Mouse (Mus musculus): Measurements from ENCODE around the gene Ccnl1. TPM values are rescaled to one million over a fixed set of nuclear protein-coding genes. Genes with fewer than 3 reads are reported as not detected.

Gene Ccnl1
- polyA plus RNA-seq, 1 experiment: 22.7 TPM

- no peak for DNase-seq (ENCODE audit: low read depth, low spot score)
- WGBS: 93% methylated on average over 5 of the region's 5 CpGs
These were observed 2.4 kb upstream of the Ccnl1 start for GRCm38 (mm10) chr3:65960291-65960945.

- no peak for DNase-seq (ENCODE audit: low read depth, low spot score)
- 59% methylated on average over 3 of the region's 3 CpGs for WGBS
These were observed 1.5 kb upstream of the Ccnl1 start for GRCm38 (mm10) chr3:65959416-65960001.

GRCm38 (mm10) chr3:65958840-65959185 is 764 bp upstream of the Ccnl1 start:
- 5% methylated on average over 9 of the region's 9 CpGs for WGBS

GRCm38 (mm10) chr3:65957271-65958101 is 563 bp downstream of the Ccnl1 start:
- under 1% methylated on average over 88 of the region's 94 CpGs for WGBS
- DNase-seq (ENCODE audit: low read depth, low spot score): peak; percentile 63

More at GRCm38 (mm10) chr3:65958840-65959185, 764 bp upstream of the Ccnl1 start:
- DNase-seq (ENCODE audit: low read depth, low spot score): no peak

- WGBS: 46% methylated on average over 8 of the region's 8 CpGs
- no peak for DNase-seq (ENCODE audit: low read depth, low spot score)
These were observed 3.3 kb downstream of the Ccnl1 start for GRCm38 (mm10) chr3:65954499-65955391.

- no peak for DNase-seq (ENCODE audit: low read depth, low spot score)
- WGBS: 76% methylated on average over 4 of the region's 4 CpGs
These were observed 7.2 kb downstream of the Ccnl1 start for GRCm38 (mm10) chr3:65950831-65951365.

- no peak for DNase-seq (ENCODE audit: low read depth, low spot score)
- 82% methylated on average over 2 of the region's 2 CpGs for WGBS
These were observed 7.7 kb downstream of the Ccnl1 start for GRCm38 (mm10) chr3:65950304-65950703.

GRCm38 (mm10) chr3:65945277-65945932 is 12.6 kb downstream of the Ccnl1 start:
- 90% methylated on average over 2 of the region's 2 CpGs for WGBS
- DNase-seq (ENCODE audit: low read depth, low spot score): no peak

- WGBS: 90% methylated on average over 3 of the region's 3 CpGs
- DNase-seq (ENCODE audit: low read depth, low spot score): no peak
These were observed 13.3 kb downstream of the Ccnl1 start for GRCm38 (mm10) chr3:65944713-65945112.

- DNase-seq (ENCODE audit: low read depth, low spot score): no peak
- 72% methylated on average over 4 of the region's 4 CpGs for WGBS
These were observed 14.6 kb downstream of the Ccnl1 start for GRCm38 (mm10) chr3:65943453-65943852.

- 80% methylated on average over 1 of the region's 1 CpGs for WGBS
- no peak for DNase-seq (ENCODE audit: low read depth, low spot score)
These were observed 17.0 kb downstream of the Ccnl1 start for GRCm38 (mm10) chr3:65941052-65941451.

- WGBS: 24% methylated on average over 3 of the region's 3 CpGs
- no peak for DNase-seq (ENCODE audit: low read depth, low spot score)
These were observed 19.8 kb downstream of the Ccnl1 start for GRCm38 (mm10) chr3:65938211-65938610.

GRCm38 (mm10) chr3:65936384-65936783 is 21.7 kb downstream of the Ccnl1 start:
- no peak for DNase-seq (ENCODE audit: low read depth, low spot score)
- 81% methylated on average over 12 of the region's 12 CpGs for WGBS

GRCm38 (mm10) chr3:65935153-65935552 is 22.9 kb downstream of the Ccnl1 start:
- WGBS: 80% methylated on average over 4 of the region's 4 CpGs
- no peak for DNase-seq (ENCODE audit: low read depth, low spot score)

GRCm38 (mm10) chr3:65933726-65934125 is 24.3 kb downstream of the Ccnl1 start:
- DNase-seq (ENCODE audit: low read depth, low spot score): no peak
- whole genome bisulfite sequencing: 71% methylated on average over 4 of the region's 4 CpGs

GRCm38 (mm10) chr3:65931542-65931941 is 26.5 kb downstream of the Ccnl1 start:
- no peak for DNase-seq (ENCODE audit: low read depth, low spot score)
- 72% methylated on average over 7 of the region's 7 CpGs for WGBS

GRCm38 (mm10) chr3:65930636-65931035 is 27.4 kb downstream of the Ccnl1 start:
- DNase-seq (ENCODE audit: low read depth, low spot score): no peak
- 51% methylated on average over 8 of the region's 8 CpGs for WGBS

- DNase-seq (ENCODE audit: low read depth, low spot score): no peak
These were observed 28.0 kb downstream of the Ccnl1 start for GRCm38 (mm10) chr3:65929821-65930633.

More at GRCm38 (mm10) chr3:65929821-65930633, 28.0 kb downstream of the Ccnl1 start:
- WGBS: 19% methylated on average over 20 of the region's 20 CpGs

Data from large intestine, adult 2 months (tissue).